Mouse (Mus musculus) E14TG2a.4 (cell line): Measurements from ENCODE around the gene Fam166a.

Experiments
- CTCF ChIP-seq: conservative IDR thresholded peaks from 2 replicates; pipeline ENCODE4 v1.5.1; 2014; ENCODE audit warnings: low read length
- NANOG ChIP-seq: IDR thresholded peaks from 2 replicates; pipeline ENCODE4 v1.6.1; 2014; ENCODE audit warnings: borderline replicate concordance, low read length, mixed read lengths

- TF ChIP-seq CTCF: no peak
- no peak for TF ChIP-seq NANOG
These were observed 43.3 kb downstream of the Fam166a start for GRCm38 (mm10) chr2:25261870-25262269.
